Mouse (Mus musculus) cerebellum, adult 9-11 months (tissue): ENCODE data around the gene Gm4981.

Experiments used
- DNase-seq: peaks from one replicate; pipeline ENCODE4 v3.0.0; 2022

Gene Gm4981

DNA sequence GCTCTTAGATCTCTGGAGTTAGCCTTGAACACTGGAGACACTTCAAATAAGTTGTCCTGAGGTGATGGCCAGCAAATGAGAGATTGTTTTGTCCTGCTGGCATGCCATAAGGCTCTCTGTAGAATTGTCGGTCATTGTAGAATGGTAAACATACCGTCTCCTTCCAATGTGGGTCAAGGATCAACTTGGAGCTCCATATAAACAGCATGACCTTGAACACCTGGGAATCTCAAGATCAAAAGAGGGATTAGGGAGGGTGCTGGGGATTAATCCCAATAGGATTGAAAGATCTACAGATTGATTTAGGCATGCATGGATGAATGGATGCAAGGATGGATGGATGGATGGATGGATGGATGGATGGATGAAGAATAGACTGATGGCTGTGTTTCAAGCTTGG, 14.9 kb downstream of the Gm4981 start:
- peak; percentile 31 for DNase-seq

GRCm38 (mm10) chr10:58220726-58221125, 15.8 kb downstream of the Gm4981 start:
- DNase-seq = no peak

- DNase-seq = no peak
Observed at GRCm38 (mm10) chr10:58217366-58217765, 19.1 kb downstream of the Gm4981 start.

DNA sequence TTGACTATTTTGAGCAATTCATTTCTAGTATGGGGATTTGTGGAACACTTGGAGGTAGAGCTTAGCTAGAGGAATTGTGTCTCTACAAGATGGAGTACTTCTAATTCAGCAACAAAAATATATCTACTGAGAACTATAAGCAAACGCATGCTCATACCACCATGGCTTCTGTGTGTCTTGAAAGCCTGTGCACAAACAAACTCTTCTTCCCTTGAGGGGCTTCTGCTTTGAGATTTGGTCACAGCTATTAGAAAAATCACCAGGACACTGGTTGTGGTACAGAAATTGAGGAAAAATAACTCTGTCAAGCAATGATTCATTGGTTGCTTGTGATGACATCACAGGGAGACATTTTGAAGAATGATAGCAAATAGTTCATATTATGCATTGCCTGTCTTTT, 21.1 kb downstream of the Gm4981 start:
- no peak for DNase-seq

DNA sequence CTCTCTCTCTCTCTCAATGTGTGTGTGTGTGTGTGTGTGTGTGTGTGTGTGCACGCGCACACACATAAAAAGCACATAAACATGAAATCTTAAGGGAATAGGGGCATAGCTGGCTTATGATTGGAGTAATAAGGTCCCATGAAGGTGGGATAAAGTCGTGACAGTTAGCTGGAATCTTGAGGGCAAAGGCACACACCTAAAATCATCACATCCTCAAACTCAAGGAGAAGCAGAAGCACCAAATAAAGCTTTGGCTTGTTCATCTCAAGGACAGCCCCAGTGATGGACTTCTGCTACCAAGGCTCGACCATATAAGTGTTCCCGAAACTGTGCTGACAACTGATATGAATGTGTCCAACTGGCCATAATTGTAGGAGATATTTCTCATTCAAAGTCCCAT, 21.6 kb downstream of the Gm4981 start:
- DNase-seq = no peak

- DNase-seq = no peak
Observed at GRCm38 (mm10) chr10:58214497-58214896, 22.0 kb downstream of the Gm4981 start.

DNA sequence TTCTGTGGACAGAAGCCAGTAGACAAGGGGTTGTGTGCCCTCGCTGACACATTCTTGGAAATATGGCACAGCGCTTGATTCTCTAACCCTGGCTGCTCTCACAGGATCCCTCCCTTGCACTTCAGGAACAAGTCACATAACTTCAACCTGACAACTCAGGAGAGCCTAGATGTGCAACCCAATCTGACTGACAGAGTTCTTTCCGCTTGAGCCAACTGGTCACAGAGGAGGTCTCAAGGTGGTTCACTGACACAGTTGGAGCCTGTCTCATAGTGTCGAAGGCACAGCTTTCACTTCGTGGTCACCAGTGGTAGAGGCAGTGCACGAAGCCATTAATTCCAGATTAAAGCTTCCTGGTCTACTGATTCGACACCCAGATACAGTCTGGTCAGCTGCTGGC, 24.3 kb downstream of the Gm4981 start:
- no peak for DNase-seq

- no peak for DNase-seq
Observed at GRCm38 (mm10) chr10:58211213-58211612, 25.3 kb downstream of the Gm4981 start.

GRCm38 (mm10) chr10:58210514-58210913, 26.0 kb downstream of the Gm4981 start:
- DNase-seq = no peak

DNA sequence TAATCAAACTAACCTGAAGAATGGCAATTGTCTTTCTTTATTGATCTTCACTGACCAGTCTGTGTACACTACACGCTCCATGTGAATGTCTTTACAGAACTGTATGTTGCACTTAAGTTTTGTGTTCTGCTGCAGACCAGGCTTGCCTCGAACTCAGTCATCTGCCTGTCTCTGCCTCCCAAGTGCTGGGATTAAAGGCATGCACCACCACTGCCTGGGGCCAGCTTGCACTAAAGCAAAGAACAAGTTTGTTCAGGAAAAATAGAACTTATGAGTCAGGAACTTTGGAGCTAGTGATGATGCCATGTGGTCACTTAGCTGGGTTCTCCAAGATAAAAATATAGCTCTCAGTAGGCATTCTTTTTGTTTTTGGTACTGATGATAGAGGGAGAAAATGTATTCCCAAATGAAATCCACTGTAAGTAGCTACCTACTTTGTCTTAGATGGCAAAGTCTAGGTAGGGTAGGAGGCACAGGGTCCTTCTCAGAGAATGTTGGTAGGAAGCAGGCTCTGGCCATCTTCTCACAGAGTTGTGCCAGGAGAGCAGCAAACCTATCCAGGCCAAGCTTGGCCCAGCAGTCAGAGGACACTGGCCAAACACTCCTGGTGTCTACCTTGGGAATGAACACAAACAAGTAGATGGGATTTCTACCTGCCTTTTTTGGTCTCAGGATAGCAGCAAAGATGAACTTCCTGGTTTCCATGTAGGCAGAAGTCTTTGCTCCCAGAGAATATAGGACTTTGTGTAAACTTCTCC, 26.6 kb downstream of the Gm4981 start:
- no peak for DNase-seq

- DNase-seq = no peak
Observed at GRCm38 (mm10) chr10:58206639-58207404, 29.7 kb downstream of the Gm4981 start.

DNA sequence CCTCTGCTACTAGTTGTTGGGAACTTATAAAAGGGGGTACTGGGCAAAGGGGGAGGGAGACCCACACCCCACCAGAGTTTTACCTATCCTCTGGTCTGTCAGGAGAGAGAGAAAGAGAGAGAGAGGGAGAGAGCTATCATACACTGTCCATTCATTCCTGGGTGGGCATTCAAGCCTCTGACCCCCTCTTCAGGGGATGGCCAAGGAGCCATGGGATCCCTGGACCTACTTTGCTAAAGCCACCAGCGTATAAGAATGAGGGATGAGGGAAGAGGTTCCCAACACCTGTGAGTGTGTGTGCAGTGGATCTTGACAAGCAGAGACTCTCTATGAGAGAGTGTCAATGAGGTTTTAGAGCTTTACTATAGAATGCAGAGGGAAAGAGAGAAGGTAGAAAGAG, 30.5 kb downstream of the Gm4981 start:
- DNase-seq = no peak
